30 mouse cellular contexts compared by ENCODE assay signal in genomic region chr7:127475186-127475740, GRCm38 (mm10). TPM values are rescaled to one million over a fixed set of nuclear protein-coding genes. Genes with fewer than 3 reads are reported as not detected.
A peak's percentile ranks its signal among the peaks of the same experiment; 100 is the strongest.
DNase-seq lines count a peak whose midpoint lies in the region; TF ChIP-seq lines count a peak whose summit lies in the region.
"Had no signal": no experiment of that assay in that cellular context is flagged by ENCODE, and none has a peak within 500 bp of the region (broad histone marks: within the 10 kb centered on the region; RNA-seq: fewer than 3 reads in every experiment).

No protein-coding gene starts in this region.

- no peak overlapping the region for H3K4me3 ChIP-seq in gastrocnemius, adult 2 months
- 0 out of 2 replicates have a peak overlapping the region, but pooled peaks have one; percentile 16 for H3K4me3 ChIP-seq in embryonic facial prominence, embryonic 10.5 days
- H3K4me3 ChIP-seq: embryonic facial prominence, embryonic 12.5 days; heart, adult 2 months; heart, embryonic 13.5 days; kidney, embryonic 15.5 days; layer of hippocampus, adult 2 months; left cerebral cortex, adult 2 months; limb, embryonic 15.5 days; myocyte; neural tube, embryonic 12.5 days had no signal

- no peaks in the 10 kb centered on the region for H3K9me3 ChIP-seq in embryonic facial prominence, embryonic 10.5 days
- H3K9me3 ChIP-seq: embryonic facial prominence, embryonic 12.5 days; heart, embryonic 13.5 days; kidney, embryonic 15.5 days; limb, embryonic 15.5 days; midbrain, embryonic 10.5 days; neural tube, embryonic 12.5 days had no signal

- no peak for TF ChIP-seq CTCF in gastrocnemius, adult 2 months (IDR thresholded peaks at IDR 0.05)

- intact Hi-C loops in gastrocnemius, adult 2 months (cut with DNase I) = loop anchor here (10.0 kb wide), 1 partner anchor 110 kb away; no protein-coding TSS in a partner anchor

- peaks cover 47% of the 10 kb centered on the region for H3K36me3 ChIP-seq in embryonic facial prominence, embryonic 10.5 days (replicated peaks)

- peaks cover 39% of the 10 kb centered on the region for H3K4me1 ChIP-seq in embryonic facial prominence, embryonic 10.5 days

- 93% methylated on average over 11 of the region's 11 CpGs for WGBS in embryonic facial prominence, embryonic 10.5 days

- peak; percentile 33 for DNase-seq in cerebellum, adult 8-10 months
- DNase-seq in cerebellum, postnatal 4 days (ENCODE audit: low spot score in 2 of 2) = no peak
- no peak for DNase-seq in gastrocnemius, adult 2 months
- DNase-seq in gastrocnemius, postnatal 4 days (ENCODE audit: low spot score in 2 of 2) = no peak
- DNase-seq in kidney, adult 9 months = peak; percentile 21
- no peak for DNase-seq in kidney, postnatal 10 days
- DNase-seq in embryonic facial prominence, embryonic 10.5 days (ENCODE audit: low spot score) = no peak
- no peak for DNase-seq in adipocyte (ENCODE audit: low spot score)
- DNase-seq: adrenal gland, postnatal 14 days; cerebellum, adult 18-20 months; gastrocnemius, postnatal 25 days; heart, adult 2 months; heart, postnatal 10 days; kidney, adult 11 months; lung, embryonic 14.5 days; right cerebral cortex, adult 18-20 months; spleen, adult 18-20 months; thymus, adult 2 months; thymus, postnatal 4 days had no signal

- H3K27ac ChIP-seq in gastrocnemius, adult 2 months = peak overlapping the region; percentile 94; the same call in 1 of the 2 replicates
- H3K27ac ChIP-seq in embryonic facial prominence, embryonic 10.5 days (replicated peaks) = no peak overlapping the region
- H3K27ac ChIP-seq: embryonic facial prominence, embryonic 12.5 days; heart, adult 2 months; heart, embryonic 13.5 days; kidney, embryonic 15.5 days; layer of hippocampus, adult 2 months; left cerebral cortex, adult 2 months; liver, embryonic 14.5 days; midbrain, embryonic 10.5 days; neural tube, embryonic 12.5 days had no signal

- no peaks in the 10 kb centered on the region for H3K27me3 ChIP-seq in embryonic facial prominence, embryonic 10.5 days (replicated peaks; ENCODE audit: low read depth, poor library complexity, severe bottlenecking)
- H3K27me3 ChIP-seq: embryonic facial prominence, embryonic 12.5 days; heart, embryonic 13.5 days; kidney, embryonic 15.5 days; limb, embryonic 15.5 days; neural tube, embryonic 12.5 days; Patski had no signal

RNA-seq across cellular contexts. Expression of gene Fbrs, which starts 3.7 kb away (rescaled TPM):
- total RNA-seq in gastrocnemius, adult 2 months (2021) = 10 to 100 TPM; 24.1 to 24.7 TPM
- 10 to 100 TPM; 39.7 to 51.3 TPM for total RNA-seq in gastrocnemius, postnatal 4 days (2021)
- polyA plus RNA-seq in embryonic facial prominence, embryonic 10.5 days (2016; fragmentation: Nextera tagmentation; extraction: Ambion mirVana) = 8.6 and 9.0 TPM in 2 replicates

RNA-seq across cellular contexts. Expression of gene Prr14, which starts 15.9 kb away (rescaled TPM):
- total RNA-seq in gastrocnemius, adult 2 months (2021) = 10 to 100 TPM; 19.3 to 20.9 TPM
- 10 to 100 TPM; 26.1 to 32.5 TPM for total RNA-seq in gastrocnemius, postnatal 4 days (2021)
- polyA plus RNA-seq in embryonic facial prominence, embryonic 10.5 days (2016; fragmentation: Nextera tagmentation; extraction: Ambion mirVana) = 46.3 and 47.9 TPM in 2 replicates

RNA-seq across cellular contexts. Expression of gene Zfp689, which starts 26.3 kb away (rescaled TPM):
- 1 to 10 TPM in 1 of 2 experiments, under 1 TPM in 1; 0.71 to 1.3 TPM for total RNA-seq in gastrocnemius, adult 2 months (2021)
- 1 to 10 TPM; 3.3 to 3.4 TPM for total RNA-seq in gastrocnemius, postnatal 4 days (2021)
- 13.4 and 17.7 TPM in 2 replicates for polyA plus RNA-seq in embryonic facial prominence, embryonic 10.5 days (2016; fragmentation: Nextera tagmentation; extraction: Ambion mirVana)

RNA-seq across cellular contexts. Expression of gene Srcap, which starts 36.5 kb away (rescaled TPM):
- total RNA-seq in gastrocnemius, adult 2 months (2021) = 10 to 100 TPM; 47.5 to 50.4 TPM
- 10 to 100 TPM; 70.3 to 78.6 TPM for total RNA-seq in gastrocnemius, postnatal 4 days (2021)
- polyA plus RNA-seq in embryonic facial prominence, embryonic 10.5 days (2016; fragmentation: Nextera tagmentation; extraction: Ambion mirVana) = 55.8 and 62.8 TPM in 2 replicates

RNA-seq across cellular contexts. Expression of gene Gm42715, which starts 44.1 kb away (rescaled TPM):
- 1 to 10 TPM; 5.3 to 5.5 TPM for total RNA-seq in gastrocnemius, adult 2 months (2021)
- total RNA-seq in gastrocnemius, postnatal 4 days (2021) = 10 to 100 TPM; 15.0 to 19.1 TPM
- polyA plus RNA-seq in embryonic facial prominence, embryonic 10.5 days (2016; fragmentation: Nextera tagmentation; extraction: Ambion mirVana) = 16.6 and 17.8 TPM in 2 replicates

Comparison
In these comparisons a context has a peak if more than half of its experiments do, and no peak if none do; other contexts are left out.
1. DNase-seq: peak in cerebellum, adult 8-10 months (single experiment) and kidney, adult 9 months (single experiment); none in cerebellum, postnatal 4 days (0 of 2), gastrocnemius, adult 2 months (single experiment), gastrocnemius, postnatal 4 days (0 of 2), kidney, postnatal 10 days (single experiment), embryonic facial prominence, embryonic 10.5 days (single experiment) and adipocyte (single experiment).